Mouse (Mus musculus) brown adipose tissue, adult 24 weeks (tissue): Measurements from ENCODE around the gene Gm42417. TPM values are rescaled to one million over a fixed set of nuclear protein-coding genes. Genes with fewer than 3 reads are reported as not detected.

Experiments
- H3K27ac ChIP-seq: fragments of 200-500 bp; replicated peaks from 2 replicates; pipeline ENCODE4 v1.5.1; 2012; ENCODE audit warnings: low read depth, mild to moderate bottlenecking, low read length
- H3K4me1 ChIP-seq: fragments of 200-500 bp; 2 replicates; pipeline ENCODE4 v1.6.1; 2012; ENCODE audit warnings: low read length, mixed read lengths; ENCODE audit not compliant: control insufficient read depth, insufficient read depth, insufficient read length
- H3K4me3 ChIP-seq: fragments of 200-500 bp; 2 replicates; pipeline ENCODE4 v1.5.1; 2012; ENCODE audit warnings: low read depth, mild to moderate bottlenecking, low read length, moderate library complexity; ENCODE audit not compliant: insufficient read depth
- polyA plus RNA-seq: library from polyadenylated mRNA; stranded (reverse); fragments of >200 nt; gene quantifications from 2 replicates; pipeline ENCODE4 v1.2.4, GENCODE M21; 2012; ENCODE audit not compliant: missing spikeins, insufficient read depth, insufficient read length

Gene Gm42417
- polyA plus RNA-seq, 1 experiment = 7.8 TPM

GRCm38 (mm10) chr1:36571627-36572026 lies 32.4 kb upstream of the Gm42417 start:
- Histone ChIP-seq H3K4me1 (peaks cover 48% of the 10 kb centered on the region), H3K4me3 (no peak overlapping the region), H3K27ac (peak overlapping the region; percentile 76)

DNA sequence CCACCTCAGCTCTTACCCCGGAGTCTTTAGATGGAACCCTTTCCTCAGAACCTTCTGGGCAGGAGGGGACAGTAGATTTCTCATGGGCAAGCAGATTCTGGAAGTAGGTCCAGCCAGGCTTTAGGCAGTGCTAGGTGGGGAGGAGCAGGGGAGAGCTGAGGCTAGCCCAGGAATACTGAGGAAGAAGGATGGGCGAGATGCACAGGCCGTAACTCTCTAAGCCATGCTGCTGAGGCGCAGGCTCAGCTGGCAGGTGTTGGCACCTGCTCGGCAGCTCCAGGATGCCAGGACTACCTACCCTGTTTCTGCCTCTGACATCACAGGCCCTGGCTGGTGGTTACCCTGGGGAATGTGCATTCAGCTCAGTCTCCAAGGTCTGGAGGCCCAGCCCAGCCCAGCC lies 31.1 kb upstream of the Gm42417 start:
- peaks cover 48% of the 10 kb centered on the region for H3K4me1 ChIP-seq
- H3K27ac ChIP-seq = peak overlapping the region; percentile 90
- H3K4me3 ChIP-seq = no peak overlapping the region

DNA sequence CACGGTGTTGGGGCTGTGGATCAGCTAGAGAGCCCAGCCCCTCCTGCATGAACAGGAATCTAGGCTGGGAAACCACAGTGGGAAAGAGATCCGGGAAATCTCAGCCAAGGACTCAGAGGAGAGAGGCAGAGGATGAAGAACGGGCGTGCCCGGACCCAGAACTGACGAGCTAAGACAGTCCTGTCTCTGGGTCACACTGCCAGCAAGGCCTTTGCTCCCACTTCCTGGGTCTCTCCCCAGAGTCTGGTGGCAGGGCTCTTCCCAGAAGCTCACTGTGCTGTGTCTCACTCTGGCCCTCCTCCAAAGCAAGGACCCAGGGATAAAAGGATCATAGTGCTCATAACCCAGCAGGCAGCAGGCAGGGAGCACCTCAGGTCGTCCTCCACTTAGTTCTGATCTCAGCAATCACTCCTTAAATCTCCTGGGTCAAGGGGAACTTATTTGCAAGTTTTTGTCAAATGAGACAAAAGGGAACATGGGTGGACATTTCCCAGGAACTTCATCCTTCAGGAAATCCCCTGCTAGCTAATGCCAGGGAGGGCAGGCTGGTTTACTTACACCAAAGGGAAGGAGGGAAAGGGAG lies 30.6 kb upstream of the Gm42417 start:
- peak overlapping the region; percentile 90 for H3K27ac ChIP-seq
- peaks cover 51% of the 10 kb centered on the region for H3K4me1 ChIP-seq
- H3K4me3 ChIP-seq = no peak overlapping the region

DNA sequence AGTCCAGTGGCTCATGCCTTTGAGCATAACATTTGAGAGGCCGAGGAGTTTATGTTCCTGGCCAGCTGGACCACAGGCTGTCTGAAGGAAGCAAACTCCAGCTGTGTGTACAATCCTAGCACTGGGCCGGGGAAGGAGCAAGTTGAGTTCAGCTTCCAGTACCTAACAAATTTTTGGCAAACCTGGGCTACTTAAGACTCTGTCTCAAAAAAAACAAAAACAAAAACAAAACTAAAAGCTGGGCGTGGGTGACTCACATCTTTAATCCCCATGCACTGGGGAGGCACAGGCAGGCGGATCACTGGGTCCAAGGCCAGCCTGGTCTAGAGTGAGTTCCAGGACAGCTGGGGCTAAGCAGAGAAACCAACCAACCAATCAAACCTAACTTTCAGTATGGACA lies 29.5 kb upstream of the Gm42417 start:
- peaks cover 56% of the 10 kb centered on the region for H3K4me1 ChIP-seq
- H3K27ac ChIP-seq = peak overlapping the region; percentile 90
- no peak overlapping the region for H3K4me3 ChIP-seq

DNA sequence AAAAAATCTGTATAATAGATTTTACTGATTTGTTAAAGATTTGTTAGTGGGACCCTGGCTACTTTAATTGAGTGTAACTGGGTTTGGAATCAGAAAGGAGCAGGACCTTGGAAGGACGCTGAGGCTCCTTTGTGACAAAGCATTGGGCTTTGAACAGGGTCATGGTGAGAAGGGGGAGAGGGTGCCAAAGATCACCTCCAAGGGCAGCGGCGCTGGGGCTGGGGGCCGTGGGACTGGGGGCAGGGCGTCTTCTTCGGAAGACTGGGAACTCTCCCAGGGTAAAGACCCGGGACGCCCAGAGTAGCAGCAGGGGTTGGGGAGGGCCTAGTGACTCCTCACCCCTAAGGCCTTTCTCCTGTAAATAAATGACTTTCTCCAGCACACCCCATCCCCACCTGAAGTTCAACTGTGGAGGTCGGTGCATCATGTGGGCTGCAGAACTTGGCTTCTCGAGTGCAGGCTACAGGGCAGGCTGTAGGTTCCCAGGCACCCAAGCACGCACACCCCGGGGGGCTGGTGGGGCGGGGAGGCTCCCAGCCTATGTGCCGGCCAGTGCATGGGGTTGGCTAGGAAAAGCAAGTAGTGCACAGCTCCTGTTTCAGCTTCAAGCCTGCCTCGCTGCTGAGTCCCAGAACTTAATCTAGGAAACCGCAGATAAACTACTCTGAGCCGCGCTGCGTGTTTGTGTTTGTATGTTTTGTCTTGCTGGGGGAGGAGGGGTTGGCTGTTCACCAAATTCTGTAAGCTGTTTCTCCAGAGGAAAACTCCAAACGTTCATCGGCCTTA lies 28.8 kb upstream of the Gm42417 start:
- Histone ChIP-seq H3K4me3 (no peak overlapping the region), H3K4me1 (peaks cover 61% of the 10 kb centered on the region), H3K27ac (peak overlapping the region; percentile 90)

DNA sequence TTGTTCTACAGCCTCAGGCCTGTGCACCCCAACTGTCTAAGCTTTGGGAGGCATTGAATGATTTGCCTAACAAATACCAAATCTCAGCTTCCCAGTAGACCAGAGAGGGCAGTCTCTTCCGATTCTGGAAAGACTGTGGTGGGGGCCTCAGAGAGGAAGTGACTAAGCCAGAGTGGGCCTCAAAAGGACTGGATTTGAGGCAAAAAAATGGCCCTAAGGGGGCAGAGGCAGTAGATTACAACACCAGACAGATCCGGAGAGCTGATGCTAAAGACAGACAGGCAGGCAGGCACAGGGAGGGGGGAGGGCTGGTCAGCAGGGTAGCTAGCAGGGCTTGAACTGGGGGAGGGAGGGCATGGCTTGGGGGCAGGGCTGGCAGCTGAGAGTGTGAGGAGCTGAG lies 27.2 kb upstream of the Gm42417 start:
- Histone ChIP-seq H3K4me1 (peaks cover 65% of the 10 kb centered on the region), H3K4me3 (no peak overlapping the region), H3K27ac (no peak overlapping the region)

DNA sequence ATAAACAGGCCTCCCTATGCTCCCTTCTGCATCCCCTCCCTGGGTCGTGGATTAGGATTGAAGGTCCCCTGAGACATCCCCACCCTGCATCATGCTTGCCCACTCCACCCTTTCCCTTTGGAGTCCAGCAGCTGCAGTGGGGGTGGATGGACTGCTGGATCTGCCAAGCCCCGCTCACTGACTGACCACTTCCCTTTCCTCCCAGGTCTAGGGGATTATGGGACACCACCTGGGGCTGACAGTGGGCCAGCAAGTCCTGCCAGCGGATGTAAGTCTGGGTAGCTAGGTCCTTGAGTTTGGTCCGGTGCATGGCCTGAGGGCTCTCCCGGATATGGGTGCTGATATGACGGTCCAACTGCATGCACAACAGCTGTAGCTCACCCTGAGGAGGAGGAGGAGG lies 24.9 kb upstream of the Gm42417 start:
- H3K4me3 ChIP-seq = no peak overlapping the region
- H3K4me1 ChIP-seq = peaks cover 55% of the 10 kb centered on the region
- H3K27ac ChIP-seq = peak overlapping the region; percentile 43

GRCm38 (mm10) chr1:36563632-36564031 lies 24.4 kb upstream of the Gm42417 start:
- Histone ChIP-seq H3K4me1 (peaks cover 50% of the 10 kb centered on the region), H3K27ac (peak overlapping the region; percentile 43), H3K4me3 (no peak overlapping the region)

GRCm38 (mm10) chr1:36563197-36563596 lies 24.0 kb upstream of the Gm42417 start:
- H3K4me1 ChIP-seq = peaks cover 47% of the 10 kb centered on the region
- H3K27ac ChIP-seq = 0 out of 2 replicates have a peak overlapping the region, but pooled peaks have one; percentile 95
- H3K4me3 ChIP-seq = no peak overlapping the region

DNA sequence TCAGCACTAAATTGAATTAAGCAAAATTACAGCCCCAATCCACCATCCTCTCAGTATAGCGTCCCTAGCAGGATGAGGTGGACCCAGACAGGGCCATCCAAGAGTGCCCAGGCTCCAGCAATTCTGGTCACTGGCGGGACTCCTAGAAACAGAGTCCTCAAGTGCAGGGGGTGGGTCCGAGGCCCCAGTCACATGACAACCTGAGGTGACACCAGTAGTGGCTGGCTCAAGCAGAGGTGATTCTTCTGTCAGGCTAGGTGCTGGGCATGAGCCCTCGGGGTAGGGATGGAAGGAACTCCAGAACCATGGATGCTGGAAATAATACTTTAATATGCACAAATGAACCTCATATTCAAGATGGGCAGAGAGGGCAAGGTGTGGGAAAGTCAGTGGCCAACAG lies 23.2 kb upstream of the Gm42417 start:
- H3K4me3 ChIP-seq = no peak overlapping the region
- H3K27ac ChIP-seq = peak overlapping the region; percentile 95
- peaks cover 47% of the 10 kb centered on the region for H3K4me1 ChIP-seq

DNA sequence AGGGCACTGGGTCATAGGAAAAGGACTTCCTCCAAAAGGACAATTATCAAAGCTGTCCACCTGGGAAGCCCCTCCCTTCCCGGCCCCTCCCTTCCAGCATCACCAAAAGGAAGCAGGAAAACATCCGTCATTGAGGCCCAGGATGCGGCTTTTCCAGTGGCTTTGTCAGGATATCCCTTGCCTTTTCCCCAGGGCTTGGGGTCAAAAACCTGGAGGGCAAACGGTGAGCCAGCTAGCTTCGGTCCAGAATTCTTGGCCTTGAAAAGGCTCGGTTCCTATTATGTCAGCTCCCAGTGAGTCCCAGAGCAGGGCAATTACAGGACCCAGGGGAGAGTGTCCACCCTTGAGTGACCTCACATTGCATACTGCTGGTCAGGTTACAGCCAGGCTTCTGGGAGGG lies 21.7 kb upstream of the Gm42417 start:
- H3K4me1 ChIP-seq = peaks cover 44% of the 10 kb centered on the region
- H3K4me3 ChIP-seq = no peak overlapping the region
- H3K27ac ChIP-seq = peak overlapping the region; percentile 96

DNA sequence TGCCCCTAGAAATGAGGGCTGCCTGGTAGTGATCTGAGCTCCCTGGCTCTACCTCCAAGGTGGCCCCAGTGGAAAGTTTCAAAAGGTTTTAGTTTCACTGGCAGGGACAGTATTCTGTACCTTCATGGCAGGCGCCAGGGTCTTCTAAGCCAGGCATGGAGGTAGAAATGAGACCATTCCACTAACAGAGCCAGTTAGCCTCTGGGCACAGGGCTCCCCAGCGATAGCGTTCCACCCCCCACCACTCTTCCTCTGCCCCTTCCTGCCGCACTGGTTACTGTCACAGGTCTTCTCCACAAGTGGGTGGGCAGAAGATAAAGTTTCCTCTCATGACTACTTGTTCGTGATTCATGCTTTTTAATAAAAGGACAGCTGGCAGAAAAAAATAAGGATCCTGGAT lies 20.7 kb upstream of the Gm42417 start:
- Histone ChIP-seq H3K4me3 (0 out of 2 replicates have a peak overlapping the region, but pooled peaks have one; percentile 94), H3K4me1 (peaks cover 44% of the 10 kb centered on the region), H3K27ac (peak overlapping the region; percentile 96)

DNA sequence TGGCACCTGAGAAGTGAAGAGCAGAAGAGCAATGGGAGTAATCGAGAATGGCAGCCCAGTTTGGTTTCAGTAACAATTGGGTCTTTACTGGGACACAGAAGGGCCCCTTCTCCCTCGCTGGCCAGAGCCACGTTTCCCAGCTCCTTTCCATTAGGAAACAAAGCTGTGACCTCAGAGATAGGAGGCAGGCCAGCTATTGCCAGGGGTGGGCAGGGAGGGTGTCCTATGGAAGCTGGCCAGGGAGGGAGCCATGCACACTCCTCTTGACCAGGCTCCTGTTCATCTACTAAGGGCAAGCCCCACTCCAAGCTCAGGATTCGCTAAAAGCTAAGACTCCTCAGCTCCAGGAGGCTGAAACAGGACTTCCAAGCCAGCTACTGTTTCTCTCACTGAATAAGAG lies 20.0 kb upstream of the Gm42417 start:
- H3K27ac ChIP-seq = peak overlapping the region; percentile 96
- H3K4me3 ChIP-seq = peak overlapping the region; percentile 94

DNA sequence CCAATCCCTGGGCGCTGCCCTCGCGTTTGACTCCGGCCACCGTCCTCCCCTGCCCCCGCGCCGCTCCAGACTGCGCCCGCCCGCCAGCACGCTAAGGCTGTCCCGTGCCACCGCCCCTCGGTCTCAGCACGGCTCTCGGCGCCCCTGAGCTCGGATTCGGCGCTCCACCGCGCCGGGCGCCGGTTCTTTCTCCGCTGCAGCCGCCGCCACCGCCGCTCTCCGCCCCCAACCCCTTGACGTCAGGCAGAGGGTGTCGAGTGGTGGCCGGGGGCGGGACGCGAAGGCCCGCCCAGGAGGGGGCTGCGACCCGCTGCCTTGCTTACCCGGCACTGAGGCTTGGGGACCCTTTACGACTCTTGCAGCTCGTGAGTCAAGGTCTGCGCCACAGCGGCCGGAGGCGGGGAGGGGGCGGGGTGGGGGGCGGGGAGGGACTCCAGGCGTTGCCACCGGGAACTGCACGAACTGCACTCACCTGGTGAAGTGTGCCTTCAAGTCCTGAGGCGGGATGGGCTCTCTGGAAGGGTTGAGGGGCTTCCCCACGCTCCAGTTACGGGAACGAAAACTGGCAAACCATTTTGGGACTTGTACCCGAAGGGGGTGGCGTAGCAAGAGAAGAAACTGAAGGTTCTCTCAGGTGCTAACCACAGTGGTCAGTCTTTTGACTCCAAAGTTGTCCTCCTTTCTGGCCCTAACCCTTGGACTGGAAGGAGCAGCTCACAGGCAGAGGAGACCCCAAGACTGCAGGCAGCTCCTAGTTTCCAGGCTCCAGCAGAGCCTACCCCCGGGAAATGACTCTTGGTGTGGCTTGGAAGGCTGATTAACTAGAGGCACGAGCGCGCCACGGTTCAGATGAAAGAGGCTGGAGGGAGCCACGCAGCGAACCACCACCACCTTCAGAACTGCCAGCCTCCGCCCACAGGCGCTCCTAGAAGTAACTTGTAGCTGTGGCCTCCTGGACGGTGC lies 19.1 kb upstream of the Gm42417 start, which contains the start of gene Sema4c:
Sema4c (minus strand) TSS at position 319 of the 963 bp plus-strand sequence.
- Histone ChIP-seq H3K27ac (peak within 1 kb of the TSS; percentile 97), H3K4me3 (peak within 1 kb of the TSS; percentile 94), H3K4me1 (peaks cover 29% of the 10 kb centered on the region)

More for the DNA sequence above, 20.0 kb upstream of the Gm42417 start:
- H3K4me1 ChIP-seq = peaks cover 38% of the 10 kb centered on the region

DNA sequence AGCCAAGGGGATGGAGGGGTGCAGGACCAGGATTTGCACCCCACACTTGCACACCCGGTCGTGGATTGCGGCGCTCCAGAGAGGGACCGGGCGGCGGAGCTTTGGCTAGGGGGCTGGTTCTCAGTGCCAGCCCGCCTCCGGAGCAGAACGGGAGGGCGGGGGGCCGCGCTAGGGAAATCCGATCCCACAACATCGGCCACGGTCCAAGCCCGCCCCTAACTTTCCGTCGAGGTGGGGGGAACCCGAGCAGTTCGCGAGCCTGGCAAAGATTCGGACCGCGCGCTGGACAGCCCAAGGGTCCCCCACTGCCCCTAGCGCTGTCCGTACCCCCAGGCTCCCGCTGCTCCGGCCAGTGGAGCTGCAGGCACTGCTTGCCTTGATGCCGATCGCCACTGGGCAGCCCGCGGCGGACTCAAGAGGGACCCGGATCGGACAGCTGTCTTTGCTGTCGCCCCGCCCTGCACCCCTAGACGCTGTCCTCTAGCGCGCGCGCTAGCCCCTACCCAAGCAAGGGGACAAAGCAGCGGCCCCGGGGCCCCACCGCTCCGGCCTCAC lies 18.3 kb upstream of the Gm42417 start:
- H3K4me1 ChIP-seq = peaks cover 22% of the 10 kb centered on the region
- peak overlapping the region; percentile 97 for H3K27ac ChIP-seq

More for the DNA sequence above, 18.3 kb upstream of the Gm42417 start:
- peak overlapping the region; percentile 94 for H3K4me3 ChIP-seq
